Mouse (Mus musculus) hematopoietic stem cell, adult 5-6 weeks (primary cell): ENCODE data around the gene Foxi2. TPM values are rescaled to one million over a fixed set of nuclear protein-coding genes. Genes with fewer than 3 reads are reported as not detected.

Experiments
- ATAC-seq, 2 experiments: fragments of 125-278 bp in 1 of 2; replicated peaks in 1 of 2; 2 replicates each; pipeline ENCODE4 v1.8.0; 2016 to 2017; ENCODE audit warnings: inconsistent platforms in 2 of 2, mild to moderate bottlenecking in 2 of 2, moderate number of reproducible peaks in 2 of 2, low read depth in 1 of 2, moderate TSS enrichment in 1 of 2; ENCODE audit not compliant: low FRiP score in 2 of 2, poor library complexity in 2 of 2, severe bottlenecking in 2 of 2, insufficient read depth in 1 of 2, low TSS enrichment in 1 of 2
- total RNA-seq: library from RNA; stranded (forward); fragments of 172-1452, 232-1000 nt; gene quantifications from 2 replicates; pipeline ENCODE4 v1.2.3, GENCODE M21; 2017

Foxi2 gene
- total RNA-seq, 1 experiment from 2014 or later, result not detected

DNA sequence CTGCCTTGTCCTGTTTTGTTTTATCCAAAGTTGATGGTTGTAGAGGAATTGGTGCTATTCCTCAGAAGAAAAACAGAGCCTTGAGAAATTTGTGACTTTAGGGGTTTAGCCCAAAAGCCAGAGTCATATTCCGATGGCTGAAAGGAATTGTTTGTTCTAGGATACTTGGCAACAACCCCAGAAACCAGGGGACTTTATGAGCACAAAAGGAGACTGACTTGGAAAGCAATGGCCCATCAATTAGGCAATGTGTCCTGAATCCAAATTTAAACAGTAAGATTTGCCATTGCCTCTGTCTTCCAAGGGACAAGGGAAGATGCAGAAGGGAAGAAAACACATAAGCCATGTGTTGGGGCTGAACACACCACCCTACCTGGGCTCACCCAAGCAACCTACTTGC lies 42.3 kb downstream of the Foxi2 start:
- no peak for ATAC-seq

DNA sequence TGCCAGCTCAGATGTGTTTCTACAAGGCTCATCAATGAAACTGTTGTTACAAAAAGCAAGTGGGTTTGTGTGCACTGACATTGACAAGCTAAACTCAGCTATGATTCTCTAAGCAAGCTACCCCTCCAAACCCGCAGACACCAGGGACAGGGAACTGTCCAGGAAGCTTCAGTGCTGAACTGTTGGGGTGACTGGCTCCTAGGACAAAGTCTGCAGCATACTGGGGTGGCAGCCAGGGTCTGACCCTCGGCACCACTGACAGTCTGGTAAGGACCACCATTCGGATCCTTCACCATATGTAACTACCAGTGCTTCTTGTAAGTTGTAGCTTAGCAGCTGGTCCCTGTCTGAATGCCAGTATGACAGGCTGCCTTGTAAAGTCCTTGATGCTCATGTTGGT lies 43.6 kb downstream of the Foxi2 start:
- ATAC-seq, result no peak

Other genes starting within 250 kb of the Foxi2 start
- gene Nps, start 151.6 kb upstream of the Foxi2 start, total RNA-seq, result not detected in 2 replicates
- not detected in 2 replicates for gene Clrn3, start 118.3 kb downstream of the Foxi2 start, total RNA-seq
- 106 and 117 TPM in 2 replicates for gene Ptpre, start 127.2 kb downstream of the Foxi2 start, total RNA-seq